Mouse (Mus musculus): ENCODE data around the gene Hdac7.

- TF ChIP-seq CTCF (IDR thresholded peaks at IDR 0.05; ENCODE audit: low read depth, low read length) (no peak), GATA1 (IDR thresholded peaks at IDR 0.05; ENCODE audit: borderline replicate concordance, low read length) (no peak), TAL1 (conservative IDR thresholded peaks at IDR 0.05; ENCODE audit: low read depth, low read length) (no peak)
Measured at GRCm38 (mm10) chr15:97881423-97881822, 37.1 kb upstream of the Hdac7 start.
